ENCODE assay signal across 17 mouse cellular contexts in the genomic region with DNA sequence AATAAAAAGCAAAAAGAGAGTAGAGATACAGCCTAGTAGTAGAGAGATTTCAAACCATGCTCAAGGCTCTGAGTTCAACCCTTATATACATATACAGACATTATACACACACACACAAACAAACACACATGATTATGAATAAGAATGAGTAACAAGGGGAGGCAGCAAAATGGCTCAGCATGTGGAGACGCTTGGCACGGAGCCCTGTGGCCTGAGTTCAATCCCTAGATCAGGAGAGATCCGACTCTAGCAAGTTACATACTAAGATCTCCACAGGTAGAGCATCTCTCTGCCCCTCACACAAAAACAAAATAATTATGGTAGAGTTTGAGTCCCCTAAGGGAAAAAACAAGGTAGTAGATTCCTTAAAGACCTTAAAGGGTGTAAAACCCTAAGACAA.
"Had no signal": no experiment of that assay in that cellular context is flagged by ENCODE, and none has a peak within 500 bp of the region (broad histone marks: within the 10 kb centered on the region; RNA-seq: fewer than 3 reads in every experiment).

No protein-coding gene starts in this region.

- H3K9me3 ChIP-seq: intestine, embryonic 15.5 days; limb, embryonic 12.5 days; liver, embryonic 13.5 days; midbrain, embryonic 10.5 days; neural tube, embryonic 12.5 days had no signal

- H3K4me3 ChIP-seq: intestine, embryonic 15.5 days; limb, embryonic 12.5 days; liver, embryonic 13.5 days; midbrain, embryonic 10.5 days; neural tube, embryonic 12.5 days had no signal

- DNase-seq: kidney, adult 18-20 months; kidney, postnatal 10 days; layer of hippocampus, adult 9-11 months; layer of hippocampus, postnatal 36 days; liver; liver, embryonic 13.5 days; lung, adult 18-20 months; lung, postnatal 36 days; midbrain, embryonic 14.5 days; right cerebral cortex, postnatal 4 days; spleen, adult 18-20 months; thymus, adult 18-20 months; thymus, postnatal 25 days had no signal

- H3K27ac ChIP-seq: intestine, embryonic 15.5 days; limb, embryonic 12.5 days; liver, embryonic 13.5 days; neural tube, embryonic 12.5 days had no signal

- H3K9ac ChIP-seq: intestine, embryonic 15.5 days; limb, embryonic 12.5 days; liver, embryonic 13.5 days; neural tube, embryonic 12.5 days had no signal

- H3K27me3 ChIP-seq: intestine, embryonic 15.5 days; neural tube, embryonic 12.5 days had no signal

- ATAC-seq: intestine, embryonic 15.5 days had no signal

- H3K36me3 ChIP-seq: intestine, embryonic 15.5 days; limb, embryonic 12.5 days; liver, embryonic 13.5 days; midbrain, embryonic 10.5 days; neural tube, embryonic 12.5 days had no signal

- H3K4me2 ChIP-seq: intestine, embryonic 15.5 days; limb, embryonic 12.5 days; liver, embryonic 13.5 days; neural tube, embryonic 12.5 days had no signal
